Mouse (Mus musculus) embryonic facial prominence, embryonic 11.5 days (tissue): ENCODE measurements around the gene Yif1b. TPM values are rescaled to one million over a fixed set of nuclear protein-coding genes. Genes with fewer than 3 reads are reported as not detected.
"Not testable (repeated sequence)": the region's sequence is repeated elsewhere in the genome, so short reads cannot be mapped to it uniquely, and the experiment has no call there.

ENCODE experiments used
- ATAC-seq: fragments of 200-750 bp; cut with Nextera tagmentation; replicated peaks from 2 replicates; pipeline ENCODE4 v1.8.0; 2017; ENCODE audit warnings: low read depth; ENCODE audit not compliant: insufficient number of reproducible peaks, low FRiP score, low TSS enrichment
- DNase-seq: peaks from one replicate; pipeline ENCODE4 v3.0.0-alpha.2; 2015; ENCODE audit warnings: low spot score
- H3K27ac ChIP-seq: fragments of 300-500 bp; sonication (generic); replicated peaks from 2 replicates; pipeline ENCODE4 v1.5.1; 2014; ENCODE audit warnings: mild to moderate bottlenecking, low read depth, low read length, control low read depth
- H3K27me3 ChIP-seq: fragments of 300-500 bp; sonication (generic); 2 replicates; pipeline ENCODE4 v1.6.1; 2014; ENCODE audit warnings: mild to moderate bottlenecking, low read length, moderate library complexity, mixed read lengths; ENCODE audit not compliant: control insufficient read depth, insufficient read depth
- H3K36me3 ChIP-seq: fragments of 300-500 bp; sonication (generic); replicated peaks from 2 replicates; pipeline ENCODE4 v1.6.1; 2014; ENCODE audit warnings: low read depth, mild to moderate bottlenecking, low read length, moderate library complexity, mixed read lengths; ENCODE audit not compliant: control insufficient read depth, insufficient read depth
- H3K4me1 ChIP-seq: fragments of 300-500 bp; sonication (generic); 2 replicates; pipeline ENCODE4 v1.6.1; 2014; ENCODE audit warnings: low read length, mixed read lengths; ENCODE audit not compliant: control insufficient read depth, insufficient read depth
- H3K4me2 ChIP-seq: fragments of 300-500 bp; sonication (generic); 2 replicates; pipeline ENCODE4 v1.6.1; 2014; ENCODE audit warnings: low read depth, mild to moderate bottlenecking, control low read depth, low read length, moderate library complexity
- H3K4me3 ChIP-seq: fragments of 300-500 bp; sonication (generic); 2 replicates; pipeline ENCODE4 v1.5.1; 2014; ENCODE audit warnings: low read depth, low read length, control low read depth
- H3K9ac ChIP-seq: fragments of 300-500 bp; sonication (generic); replicated peaks from 2 replicates; pipeline ENCODE4 v1.6.1; 2014; ENCODE audit warnings: mild to moderate bottlenecking, control low read depth, low read length
- H3K9me3 ChIP-seq: fragments of 300-500 bp; sonication (generic); replicated peaks from 2 replicates; pipeline ENCODE4 v1.6.1; 2016; ENCODE audit warnings: mild to moderate bottlenecking, low read length, inconsistent platforms, mixed read lengths; ENCODE audit not compliant: control insufficient read depth
- WGBS: fragments of 180-500 bp; shearing (Covaris S2); extraction: QIAGEN DNeasy Blood & Tissue Kit; methylation state at CpG from one replicate; pipeline ENCODE4 v1.1.7; 2014; 5-methylcytosine and 5-hydroxymethylcytosine counted together
- polyA plus RNA-seq: library from polyadenylated mRNA; unstranded; fragments of >200 nt; fragmentation: Nextera tagmentation; extraction: Ambion mirVana; gene quantifications from 2 replicates; pipeline ENCODE4 v1.2.1, GENCODE M21; 2014

Gene Yif1b
- polyA plus RNA-seq, 1 experiment from 2014 or later = 86.1 TPM

DNA sequence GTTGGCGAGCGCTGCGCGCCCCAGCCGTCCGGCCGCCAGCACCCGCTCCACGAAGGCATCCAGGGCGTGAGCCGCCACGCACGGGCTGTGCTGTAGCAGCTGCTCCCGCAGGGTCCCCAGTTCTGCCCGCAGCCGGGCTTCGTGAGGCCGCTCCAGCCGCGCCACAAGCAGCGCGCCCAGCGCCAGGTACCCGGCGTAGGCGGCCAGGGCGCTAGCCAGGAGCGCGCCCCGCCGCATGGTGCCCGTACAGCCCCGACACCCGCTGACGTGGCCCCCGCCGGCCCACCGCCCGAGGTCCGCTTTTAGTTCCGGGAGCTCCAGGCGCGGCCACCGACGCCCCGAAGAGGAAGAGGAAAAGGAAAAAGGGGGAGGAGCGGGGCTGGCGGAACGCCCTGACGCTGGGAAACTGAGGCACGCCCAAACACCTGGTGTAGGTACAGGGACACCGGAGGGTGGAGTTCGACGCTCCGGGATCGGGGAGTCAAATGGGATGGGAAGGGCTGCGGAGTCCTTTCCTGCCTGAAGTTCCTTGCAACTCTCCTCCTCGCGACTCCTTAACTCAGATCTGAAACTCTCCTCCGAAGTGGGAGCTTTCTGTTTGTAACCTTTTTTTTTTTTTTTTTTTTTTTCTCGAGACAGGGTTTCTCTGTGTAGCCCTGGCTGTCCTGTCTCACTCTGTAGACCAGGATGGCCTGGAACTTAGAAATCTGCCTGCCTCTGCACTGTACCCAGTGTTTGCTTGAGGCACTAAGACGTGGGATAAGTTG is 5.7 kb upstream of the Yif1b start, which contains the start of gene Kcnk6:
TSS of gene Kcnk6 (minus strand) at position 269 of the 767 bp plus-strand sequence.
- Histone ChIP-seq H3K4me2 (peak within 1 kb of the TSS; percentile 92), H3K9ac (peak within 1 kb of the TSS; percentile 69), H3K9me3 (no peaks in the 10 kb centered on the region), H3K36me3 (no peaks in the 10 kb centered on the region), H3K4me1 (peaks cover 4% of the 10 kb centered on the region), H3K27me3 (peaks cover 15% of the 10 kb centered on the region), H3K4me3 (peak within 1 kb of the TSS; percentile 46), H3K27ac (no peak within 1 kb of the TSS)
- ATAC-seq (no peak), DNase-seq (peak; percentile 29)
- 2% methylated on average over 43 of the region's 62 CpGs for WGBS

DNA sequence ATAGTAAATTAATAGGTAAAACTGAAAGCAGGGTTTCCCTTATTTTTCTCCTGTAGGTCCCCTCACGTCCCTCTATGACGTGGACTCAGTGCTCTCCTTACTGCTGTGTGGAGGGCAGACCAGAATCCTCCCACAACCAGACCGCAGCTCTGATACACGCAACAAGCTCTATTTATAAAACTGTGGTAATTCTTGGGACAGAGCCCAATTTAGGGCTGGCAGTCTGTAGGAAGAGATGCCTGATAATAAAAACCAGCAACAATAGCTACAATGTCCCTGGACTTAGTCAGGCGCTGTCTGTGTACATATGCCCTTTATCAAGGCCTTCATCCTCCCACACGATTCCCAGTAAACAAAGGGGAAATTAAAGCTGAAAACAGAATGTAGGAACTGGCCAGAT is 4.4 kb upstream of the Yif1b start:
- WGBS = 81% methylated on average over 6 of the region's 6 CpGs

DNA sequence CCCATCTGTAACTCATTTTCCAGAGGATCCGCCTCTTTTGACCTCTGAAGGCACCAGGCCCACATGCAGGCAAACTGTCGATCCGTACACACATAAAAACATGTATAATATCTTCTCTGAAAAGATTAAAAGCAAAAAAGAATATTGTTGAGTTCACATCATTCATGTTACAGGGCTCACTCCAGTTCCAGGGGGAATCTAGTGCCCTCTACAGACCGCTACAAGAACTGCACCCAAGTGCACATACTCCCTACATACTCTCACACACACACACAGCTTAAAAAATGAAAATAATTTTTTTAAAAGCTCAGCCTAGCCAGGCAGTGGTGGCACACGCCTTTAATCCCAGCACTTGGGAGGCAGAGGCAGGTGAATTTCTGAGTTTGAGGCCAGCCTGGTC is 3.5 kb upstream of the Yif1b start:
- WGBS = 66% methylated on average over 5 of the region's 5 CpGs
- H3K27ac ChIP-seq = no peak overlapping the region
- H3K4me3 ChIP-seq = no peak overlapping the region
- no peak overlapping the region for H3K4me2 ChIP-seq
- H3K36me3 ChIP-seq = no peaks in the 10 kb centered on the region
- peaks cover 4% of the 10 kb centered on the region for H3K4me1 ChIP-seq
- peaks cover 15% of the 10 kb centered on the region for H3K27me3 ChIP-seq
- ATAC-seq = no peak
- DNase-seq = no peak
- H3K9ac ChIP-seq = no peak overlapping the region
- H3K9me3 ChIP-seq = no peaks in the 10 kb centered on the region

More for the DNA sequence above, 4.4 kb upstream of the Yif1b start:
- peaks cover 15% of the 10 kb centered on the region for H3K27me3 ChIP-seq
- no peaks in the 10 kb centered on the region for H3K36me3 ChIP-seq
- DNase-seq (no peak), ATAC-seq (no peak)
- H3K9me3 ChIP-seq = no peaks in the 10 kb centered on the region
- H3K27ac ChIP-seq = no peak overlapping the region
- no peak overlapping the region for H3K4me2 ChIP-seq
- peaks cover 4% of the 10 kb centered on the region for H3K4me1 ChIP-seq
- no peak overlapping the region; the same call in 1 of the 2 replicates for H3K9ac ChIP-seq
- H3K4me3 ChIP-seq = no peak overlapping the region

DNA sequence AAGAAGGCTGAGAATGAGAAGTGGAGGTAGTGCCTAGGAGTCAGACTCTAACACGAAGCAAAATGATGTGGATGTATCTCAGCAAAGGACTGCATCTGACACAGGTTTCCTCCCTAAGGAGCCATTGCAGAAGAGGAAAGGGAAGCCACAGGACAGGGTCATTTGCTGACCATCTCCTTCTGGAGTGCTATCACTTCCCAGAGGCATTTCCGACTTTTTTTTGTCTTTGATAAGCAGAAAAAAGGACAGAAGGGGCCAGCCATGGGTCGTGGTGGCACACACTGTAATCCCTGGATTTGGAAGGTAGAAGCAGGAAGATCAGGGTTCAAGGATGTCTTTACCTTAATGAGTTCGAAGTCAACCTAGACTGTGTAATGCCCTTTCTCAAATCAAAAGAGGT is 1.5 kb upstream of the Yif1b start:
- Histone ChIP-seq H3K27me3 (peaks cover 10% of the 10 kb centered on the region), H3K4me2 (no peak overlapping the region), H3K9me3 (no peaks in the 10 kb centered on the region), H3K4me3 (no peak overlapping the region), H3K9ac (no peak overlapping the region), H3K27ac (no peak overlapping the region), H3K36me3 (no peaks in the 10 kb centered on the region), H3K4me1 (peaks cover 4% of the 10 kb centered on the region)
- no peak for DNase-seq
- ATAC-seq = no peak
- WGBS = 85% methylated on average over 4 of the region's 4 CpGs

DNA sequence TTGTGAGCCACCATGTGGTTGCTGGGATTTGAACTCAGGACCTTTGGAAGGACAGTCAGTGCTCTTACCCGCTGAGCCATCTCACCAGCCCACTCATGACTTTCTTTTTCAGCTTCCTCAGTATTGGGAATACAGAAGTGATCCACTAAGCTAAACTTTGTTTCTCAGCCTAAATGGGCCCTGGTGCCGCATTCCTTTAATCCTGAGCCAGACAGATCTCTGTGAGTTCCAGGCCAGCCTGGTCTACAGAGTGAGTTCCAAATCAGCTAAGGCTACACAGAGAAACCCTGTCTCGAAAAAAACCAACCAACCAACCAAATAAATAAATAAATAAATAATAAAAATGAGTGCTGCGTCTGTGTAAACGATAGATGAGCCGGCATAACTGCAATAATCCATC is 533 bp upstream of the Yif1b start:
- Histone ChIP-seq H3K4me2 (peak overlapping the region; percentile 22), H3K4me3 (peak overlapping the region; percentile 22), H3K9ac (peak overlapping the region; percentile 45), H3K27ac (peak overlapping the region; percentile 71)
- H3K36me3 ChIP-seq, ATAC-seq, H3K4me1 ChIP-seq, H3K27me3 ChIP-seq, DNase-seq, H3K9me3 ChIP-seq: not testable (repeated sequence)
- WGBS = 31% methylated on average over 6 of the region's 6 CpGs

DNA sequence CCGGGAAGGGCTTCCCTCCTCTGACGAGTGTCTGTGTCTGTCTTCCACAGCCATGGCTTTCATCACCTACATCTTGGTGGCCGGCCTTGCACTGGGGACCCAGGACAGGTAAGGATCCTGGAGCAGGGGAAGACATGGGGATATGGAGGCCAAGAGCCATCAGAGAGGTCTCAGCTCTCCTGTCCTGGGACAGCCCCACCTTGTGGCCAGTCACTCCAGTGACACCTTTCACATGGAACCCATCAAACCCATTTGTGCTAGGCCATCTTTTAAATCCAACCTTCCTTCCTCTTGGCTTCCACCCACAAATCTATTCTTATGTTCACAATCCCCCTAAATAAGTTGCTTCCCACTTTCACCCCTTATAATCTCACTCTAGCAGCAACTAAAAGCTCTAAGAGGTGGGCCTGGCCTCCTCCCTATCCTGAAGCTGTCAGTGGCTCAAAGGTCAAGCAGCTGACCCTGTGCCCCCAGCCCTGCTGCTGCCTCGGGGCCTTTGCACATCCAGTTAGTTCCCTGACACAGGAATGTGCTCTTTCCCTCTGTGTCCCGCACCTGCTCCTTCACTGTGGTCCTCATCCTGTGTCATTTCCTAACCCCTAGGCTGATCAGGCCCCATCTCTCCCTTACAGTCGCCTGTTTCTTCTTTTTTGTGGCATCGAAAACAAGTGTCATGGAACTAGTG is 6.7 kb downstream of the Yif1b start:
- no peaks in the 10 kb centered on the region; the same call in 1 of the 2 replicates for H3K36me3 ChIP-seq
- H3K9me3 ChIP-seq = no peaks in the 10 kb centered on the region
- WGBS = 81% methylated on average over 7 of the region's 7 CpGs
- no peaks in the 10 kb centered on the region for H3K4me1 ChIP-seq
- H3K4me2 ChIP-seq = no peak overlapping the region
- H3K9ac ChIP-seq = no peak overlapping the region
- no peak overlapping the region for H3K27ac ChIP-seq
- DNase-seq (no peak), ATAC-seq (no peak)
- H3K4me3 ChIP-seq = no peak overlapping the region
- H3K27me3 ChIP-seq = no peaks in the 10 kb centered on the region

DNA sequence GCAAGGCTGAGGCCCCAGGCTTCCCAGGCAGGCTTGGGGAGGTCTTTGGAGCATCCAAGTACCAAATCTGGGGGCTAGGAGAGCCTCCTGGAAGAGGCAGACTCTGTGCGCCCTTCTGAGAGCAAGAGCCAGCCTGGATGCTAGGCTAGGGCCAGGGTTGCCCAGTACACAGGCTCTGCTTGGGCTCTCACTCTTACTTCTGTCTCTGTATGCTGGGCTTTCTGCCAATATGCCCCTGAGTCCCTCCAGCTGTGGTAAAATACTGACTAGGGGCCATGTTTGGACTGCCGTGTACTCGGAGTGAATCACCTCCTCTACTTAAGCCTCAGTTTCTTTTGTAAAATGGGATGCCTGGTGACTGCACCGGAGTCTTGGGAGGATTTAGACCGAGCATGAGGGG is 7.9 kb downstream of the Yif1b start:
- Histone ChIP-seq H3K27ac (no peak overlapping the region), H3K4me2 (no peak overlapping the region), H3K27me3 (no peaks in the 10 kb centered on the region), H3K4me3 (no peak overlapping the region), H3K9me3 (no peaks in the 10 kb centered on the region), H3K36me3 (no peaks in the 10 kb centered on the region; the same call in 1 of the 2 replicates), H3K9ac (no peak overlapping the region), H3K4me1 (no peaks in the 10 kb centered on the region)
- DNase-seq (no peak), ATAC-seq (no peak)
- WGBS = 91% methylated on average over 5 of the region's 5 CpGs
